Mouse (Mus musculus) hindbrain, embryonic 11.5 days (tissue): Measurements from ENCODE around the gene Rell1. TPM values are rescaled to one million over a fixed set of nuclear protein-coding genes. Genes with fewer than 3 reads are reported as not detected.

Source experiments
- ATAC-seq: fragments of 200-750 bp; cut with Nextera tagmentation; 2 replicates; pipeline ENCODE4 v1.8.0; 2017; ENCODE audit warnings: mild to moderate bottlenecking, moderate TSS enrichment, moderate library complexity; ENCODE audit not compliant: low FRiP score
- DNase-seq: peaks from one replicate; pipeline ENCODE4 v3.0.0-alpha.2; 2015; ENCODE audit warnings: low spot score
- H3K27ac ChIP-seq: fragments of 300-500 bp; sonication (generic); 2 replicates; pipeline ENCODE4 v1.5.1; 2014; ENCODE audit warnings: mild to moderate bottlenecking, low read depth, low read length
- H3K27me3 ChIP-seq: fragments of 300-500 bp; sonication (generic); 2 replicates; pipeline ENCODE4 v1.6.1; 2014; ENCODE audit warnings: mild to moderate bottlenecking, low read length, moderate library complexity, mixed read lengths; ENCODE audit not compliant: control insufficient read depth, insufficient read depth
- H3K36me3 ChIP-seq: fragments of 300-500 bp; sonication (generic); 2 replicates; pipeline ENCODE4 v1.6.1; 2014; ENCODE audit warnings: mild to moderate bottlenecking, low read length, moderate library complexity, mixed read lengths; ENCODE audit not compliant: control insufficient read depth, insufficient read depth
- H3K4me1 ChIP-seq: fragments of 300-500 bp; sonication (generic); replicated peaks from 2 replicates; pipeline ENCODE4 v1.6.1; 2014; ENCODE audit warnings: low read length, mixed read lengths; ENCODE audit not compliant: control insufficient read depth, insufficient read depth
- H3K4me2 ChIP-seq: fragments of 300-500 bp; sonication (generic); replicated peaks from 2 replicates; pipeline ENCODE4 v1.6.1; 2014; ENCODE audit warnings: mild to moderate bottlenecking, low read depth, low read length
- H3K4me3 ChIP-seq: fragments of 300-500 bp; sonication (generic); 2 replicates; pipeline ENCODE4 v1.5.1; 2014; ENCODE audit warnings: low read depth, low read length
- H3K9ac ChIP-seq: fragments of 300-500 bp; sonication (generic); 2 replicates; pipeline ENCODE4 v1.6.1; 2014; ENCODE audit warnings: low read depth, low read length
- H3K9me3 ChIP-seq: fragments of 300-500 bp; sonication (generic); 2 replicates; pipeline ENCODE4 v1.6.1; 2016; ENCODE audit warnings: low read length; ENCODE audit not compliant: control insufficient read depth
- WGBS: fragments of 180-500 bp; shearing (Covaris S2); extraction: QIAGEN DNeasy Blood & Tissue Kit; methylation state at CpG from one replicate; pipeline ENCODE4 v1.1.7; 2014; 5-methylcytosine and 5-hydroxymethylcytosine counted together
- polyA plus RNA-seq: library from polyadenylated mRNA; unstranded; fragments of >200 nt; fragmentation: Nextera tagmentation; extraction: Ambion mirVana; gene quantifications from 2 replicates; pipeline ENCODE4 v1.2.1, GENCODE M21; 2014

Rell1 gene
- polyA plus RNA-seq, 1 experiment from 2014 or later = 10.2 TPM

GRCm38 (mm10) chr5:63891912-63892311, 76.8 kb downstream of the Rell1 start:
- H3K27me3 ChIP-seq = no peaks in the 10 kb centered on the region
- H3K4me3 ChIP-seq = no peak overlapping the region
- DNase-seq (no peak), ATAC-seq (no peak)
- H3K4me1 ChIP-seq = no peaks in the 10 kb centered on the region
- H3K4me2 ChIP-seq = no peak overlapping the region
- H3K9me3 ChIP-seq = no peaks in the 10 kb centered on the region
- 77% methylated on average over 6 of the region's 6 CpGs for WGBS
- H3K9ac ChIP-seq = no peak overlapping the region
- no peaks in the 10 kb centered on the region for H3K36me3 ChIP-seq
- H3K27ac ChIP-seq = no peak overlapping the region

- no peak for ATAC-seq
- WGBS = 84% methylated on average over 4 of the region's 4 CpGs
- no peaks in the 10 kb centered on the region for H3K4me1 ChIP-seq
Observed at GRCm38 (mm10) chr5:63891241-63891640, 77.5 kb downstream of the Rell1 start.

DNA sequence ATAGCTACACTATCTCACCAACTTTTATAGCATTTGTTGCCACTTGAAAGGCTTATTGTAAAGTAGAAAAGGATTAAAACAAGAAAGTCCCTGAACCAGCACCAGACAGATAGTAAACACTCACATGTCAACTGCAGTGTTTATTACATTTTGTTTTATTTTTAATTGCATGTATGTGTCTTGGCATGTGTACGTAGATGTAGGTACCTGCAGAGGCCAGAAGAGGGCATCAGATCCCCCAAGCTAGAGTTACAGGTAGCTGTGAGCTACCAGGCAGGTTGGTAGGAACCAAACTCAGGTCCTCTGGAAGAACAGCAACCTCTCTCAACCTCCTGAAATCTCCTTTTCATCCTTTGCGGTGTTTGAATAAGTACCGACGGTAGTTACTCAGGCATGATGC, 81.6 kb downstream of the Rell1 start:
- DNase-seq (no peak), ATAC-seq (no peak)
- Histone ChIP-seq H3K27me3 (no peaks in the 10 kb centered on the region), H3K9ac (no peak overlapping the region), H3K27ac (no peak overlapping the region), H3K4me1 (no peaks in the 10 kb centered on the region), H3K9me3 (no peaks in the 10 kb centered on the region), H3K36me3 (no peaks in the 10 kb centered on the region), H3K4me3 (no peak overlapping the region), H3K4me2 (no peak overlapping the region)
- WGBS = 98% methylated on average over 4 of the region's 4 CpGs

More at GRCm38 (mm10) chr5:63891241-63891640, 77.5 kb downstream of the Rell1 start:
- Histone ChIP-seq H3K4me3 (no peak overlapping the region), H3K4me2 (no peak overlapping the region), H3K27ac (no peak overlapping the region), H3K9me3 (no peaks in the 10 kb centered on the region), H3K27me3 (no peaks in the 10 kb centered on the region), H3K36me3 (no peaks in the 10 kb centered on the region), H3K9ac (no peak overlapping the region)
- no peak for DNase-seq

GRCm38 (mm10) chr5:63886709-63887108, 82.0 kb downstream of the Rell1 start:
- Histone ChIP-seq H3K9me3 (no peaks in the 10 kb centered on the region), H3K27ac (no peak overlapping the region), H3K27me3 (no peaks in the 10 kb centered on the region), H3K36me3 (no peaks in the 10 kb centered on the region), H3K9ac (no peak overlapping the region), H3K4me1 (no peaks in the 10 kb centered on the region), H3K4me3 (no peak overlapping the region), H3K4me2 (no peak overlapping the region)
- peak; percentile 66 for DNase-seq
- WGBS = 40% methylated on average over 6 of the region's 6 CpGs
- no peak for ATAC-seq

DNA sequence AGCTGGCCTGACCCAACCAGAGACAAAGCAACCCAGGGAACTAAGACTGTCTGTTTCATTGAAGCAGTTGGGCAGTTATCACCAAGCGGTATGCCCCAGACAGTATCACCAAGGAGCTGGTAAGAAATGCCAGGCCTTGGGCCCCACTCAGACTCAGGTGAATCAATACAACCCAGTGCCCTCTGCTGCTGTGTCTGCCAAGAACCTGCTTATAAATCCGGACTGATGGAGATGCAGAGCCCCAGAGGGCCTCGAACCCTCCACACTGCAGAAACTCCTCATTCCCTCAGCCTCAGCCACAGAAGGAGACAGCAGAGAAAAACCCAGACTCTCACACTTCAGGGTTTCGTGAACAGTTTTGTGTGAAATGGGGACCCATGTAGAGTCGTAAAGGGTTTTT, 82.4 kb downstream of the Rell1 start:
- 92% methylated on average over 5 of the region's 5 CpGs for WGBS
- no peak overlapping the region for H3K4me2 ChIP-seq
- DNase-seq (no peak), ATAC-seq (no peak)
- H3K27ac ChIP-seq = no peak overlapping the region
- no peaks in the 10 kb centered on the region for H3K36me3 ChIP-seq
- no peaks in the 10 kb centered on the region for H3K4me1 ChIP-seq
- H3K4me3 ChIP-seq = no peak overlapping the region
- no peak overlapping the region for H3K9ac ChIP-seq
- H3K9me3 ChIP-seq = no peaks in the 10 kb centered on the region
- no peaks in the 10 kb centered on the region for H3K27me3 ChIP-seq

DNA sequence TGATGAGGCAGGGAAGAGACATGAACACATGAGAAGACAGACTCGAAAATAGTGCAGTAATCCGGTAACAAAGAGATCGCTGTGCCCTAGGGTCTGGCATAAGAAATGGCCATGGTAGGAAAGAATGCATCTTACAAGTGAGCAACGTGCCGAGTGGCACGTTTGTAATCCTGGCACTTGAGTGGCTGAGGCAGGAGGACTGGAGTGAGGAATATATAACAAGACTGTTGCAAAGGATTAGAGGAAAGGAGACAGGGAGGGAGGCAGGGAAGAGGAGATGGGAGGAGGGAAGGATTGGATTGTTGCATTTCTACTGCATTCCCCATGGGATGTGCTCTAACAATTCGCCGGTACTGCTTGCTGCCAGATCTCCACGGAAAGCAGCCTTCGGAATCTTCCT, 89.7 kb downstream of the Rell1 start:
- Histone ChIP-seq H3K27ac (no peak overlapping the region), H3K27me3 (no peaks in the 10 kb centered on the region), H3K4me2 (no peak overlapping the region), H3K4me3 (no peak overlapping the region), H3K4me1 (no peaks in the 10 kb centered on the region), H3K9ac (no peak overlapping the region), H3K9me3 (no peaks in the 10 kb centered on the region), H3K36me3 (no peaks in the 10 kb centered on the region)
- ATAC-seq = no peak
- 74% methylated on average over 10 of the region's 10 CpGs for WGBS
- DNase-seq = no peak

GRCm38 (mm10) chr5:63876081-63876480, 92.6 kb downstream of the Rell1 start:
- H3K36me3 ChIP-seq = no peaks in the 10 kb centered on the region
- no peak overlapping the region for H3K27ac ChIP-seq
- 91% methylated on average over 4 of the region's 4 CpGs for WGBS
- no peak for ATAC-seq
- no peaks in the 10 kb centered on the region for H3K27me3 ChIP-seq
- 0 out of 2 replicates have a peak, but pooled peaks cover 2% of the 10 kb centered on the region for H3K4me1 ChIP-seq
- no peak for DNase-seq
- H3K4me2 ChIP-seq = no peak overlapping the region
- no peaks in the 10 kb centered on the region for H3K9me3 ChIP-seq
- no peak overlapping the region for H3K4me3 ChIP-seq
- no peak overlapping the region for H3K9ac ChIP-seq

DNA sequence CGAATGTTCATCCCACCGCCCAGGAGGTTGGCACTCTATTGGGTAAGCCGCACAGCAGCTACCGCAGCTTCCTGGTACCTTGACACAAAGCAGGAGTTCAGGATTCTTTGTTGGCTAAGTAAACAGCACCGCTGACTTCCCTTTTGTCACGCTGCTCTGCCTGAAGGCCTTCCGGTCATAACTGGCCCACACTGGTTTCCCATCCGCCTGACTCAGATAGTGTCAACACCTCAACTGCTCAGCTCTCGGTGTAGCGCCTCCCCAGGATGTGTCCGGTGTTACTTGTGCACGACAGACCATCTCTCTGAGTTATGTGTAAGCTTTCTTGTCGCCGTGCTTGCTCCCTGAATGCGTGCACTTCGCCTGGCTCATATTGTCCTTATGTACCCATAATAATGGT, 93.8 kb downstream of the Rell1 start:
- ATAC-seq (0 out of 2 replicates have a peak, but pooled peaks have one; percentile 31), DNase-seq (peak; percentile 36)
- no peak overlapping the region for H3K9ac ChIP-seq
- 0 out of 2 replicates have a peak, but pooled peaks cover 2% of the 10 kb centered on the region for H3K4me1 ChIP-seq
- H3K36me3 ChIP-seq = no peaks in the 10 kb centered on the region
- no peak overlapping the region for H3K4me2 ChIP-seq
- WGBS = 60% methylated on average over 16 of the region's 16 CpGs
- H3K27ac ChIP-seq = no peak overlapping the region
- H3K9me3 ChIP-seq = no peaks in the 10 kb centered on the region
- H3K4me3 ChIP-seq = no peak overlapping the region
- H3K27me3 ChIP-seq = no peaks in the 10 kb centered on the region

GRCm38 (mm10) chr5:63872176-63872932, 96.3 kb downstream of the Rell1 start:
- Histone ChIP-seq H3K27ac (peak overlapping the region; percentile 45; the same call in 1 of the 2 replicates), H3K4me3 (no peak overlapping the region), H3K36me3 (no peaks in the 10 kb centered on the region), H3K9ac (no peak overlapping the region), H3K4me1 (0 out of 2 replicates have a peak, but pooled peaks cover 2% of the 10 kb centered on the region), H3K9me3 (no peaks in the 10 kb centered on the region), H3K27me3 (no peaks in the 10 kb centered on the region), H3K4me2 (peak overlapping the region; percentile 11; the same call in 1 of the 2 replicates)
- ATAC-seq (peak; percentile 75; the same call in 1 of the 2 replicates), DNase-seq (peak; percentile 63)
- WGBS = 35% methylated on average over 17 of the region's 17 CpGs
